Mouse (Mus musculus) testis, adult 2 months (tissue): ENCODE data around the gene Hsd11b2.

ENCODE experiments used
- CTCF ChIP-seq: fragments of 200-500 bp; IDR thresholded peaks from 2 replicates; pipeline ENCODE4 v1.5.1; 2012; ENCODE audit warnings: low read depth, mild to moderate bottlenecking, inconsistent platforms, low read length, moderate library complexity; ENCODE audit not compliant: control insufficient read depth, insufficient read depth, insufficient replicate concordance
- POLR2A ChIP-seq: fragments of 200-500 bp; IDR thresholded peaks from 2 replicates; pipeline ENCODE4 v1.6.1; 2012; ENCODE audit warnings: low read depth, mild to moderate bottlenecking, inconsistent platforms, low read length, moderate library complexity; ENCODE audit not compliant: control insufficient read depth

- TF ChIP-seq CTCF: no peak
- no peak for TF ChIP-seq POLR2A
Observed at GRCm38 (mm10) chr8:105529271-105529670, 10.7 kb downstream of the Hsd11b2 start.
